Mouse (Mus musculus) hindbrain, embryonic 16.5 days (tissue): ENCODE data around the gene Traf1. TPM values are rescaled to one million over a fixed set of nuclear protein-coding genes. Genes with fewer than 3 reads are reported as not detected.

Experiments used
- polyA plus RNA-seq: library from polyadenylated mRNA; unstranded; fragments of >200 nt; fragmentation: Nextera tagmentation; extraction: Ambion mirVana; gene quantifications from 2 replicates; pipeline ENCODE4 v1.2.1, GENCODE M21; 2015

Gene Traf1
- polyA plus RNA-seq, 1 experiment from 2014 or later, result 2.5 TPM

Other genes starting within 250 kb of the Traf1 start
- gene Gapvd1, start 206.5 kb downstream of the Traf1 start, polyA plus RNA-seq, result 103 and 108 TPM in 2 replicates
- gene Hspa5, start 189.8 kb downstream of the Traf1 start, polyA plus RNA-seq, result 442 and 458 TPM in 2 replicates
- 28.7 and 29.7 TPM in 2 replicates for gene Rabepk, start 161.9 kb downstream of the Traf1 start, polyA plus RNA-seq
- gene Fbxw2, start 135.5 kb downstream of the Traf1 start, polyA plus RNA-seq, result 95.2 and 106 TPM in 2 replicates
- gene Gm34653, start 128.8 kb downstream of the Traf1 start, polyA plus RNA-seq, result not detected in 2 replicates
- 0.16 and 0.35 TPM in 2 replicates for gene Cutal, start 87.4 kb downstream of the Traf1 start, polyA plus RNA-seq
- 96.8 and 105 TPM in 2 replicates for gene Psmd5, start 86.8 kb downstream of the Traf1 start, polyA plus RNA-seq
- gene Phf19, start 47.7 kb downstream of the Traf1 start, polyA plus RNA-seq, result 2.2 and 2.7 TPM in 2 replicates
- gene Hc, start 99.7 kb upstream of the Traf1 start, polyA plus RNA-seq, result 0.24 TPM in 2 replicates
- 0.47 and 0.60 TPM in 2 replicates for gene AI182371, start 139.8 kb upstream of the Traf1 start, polyA plus RNA-seq
- 7.3 and 8.9 TPM in 2 replicates for gene Cntrl, start 147.7 kb upstream of the Traf1 start, polyA plus RNA-seq
- gene Rab14, start 239.3 kb upstream of the Traf1 start, polyA plus RNA-seq, result 426 and 462 TPM in 2 replicates